Mouse (Mus musculus) midbrain, embryonic 14.5 days (tissue): Measurements from ENCODE around the gene Morc4. TPM values are rescaled to one million over a fixed set of nuclear protein-coding genes. Genes with fewer than 3 reads are reported as not detected.

Source experiments
- ATAC-seq: fragments of 200-750 bp; cut with Nextera tagmentation; 2 replicates; pipeline ENCODE4 v1.8.0; 2017; ENCODE audit warnings: moderate number of reproducible peaks, moderate library complexity; ENCODE audit not compliant: low FRiP score, low TSS enrichment
- DNase-seq: peaks from one replicate; pipeline ENCODE4 v3.0.0-alpha.2; 2015
- H3K27ac ChIP-seq: fragments of 300-500 bp; sonication (generic); replicated peaks from 2 replicates; pipeline ENCODE4 v1.5.1; 2014; ENCODE audit warnings: mild to moderate bottlenecking, low read depth, low read length, moderate library complexity
- H3K27me3 ChIP-seq: fragments of 300-500 bp; sonication (generic); 2 replicates; pipeline ENCODE4 v1.6.1; 2014; ENCODE audit warnings: low read length, control low read depth, mixed read lengths; ENCODE audit not compliant: control insufficient read depth, insufficient read depth
- H3K36me3 ChIP-seq: fragments of 300-500 bp; sonication (generic); 2 replicates; pipeline ENCODE4 v1.6.1; 2014; ENCODE audit warnings: low read length, control low read depth; ENCODE audit not compliant: control insufficient read depth, insufficient read depth
- H3K4me1 ChIP-seq: fragments of 300-500 bp; sonication (generic); 2 replicates; pipeline ENCODE4 v1.6.1; 2014; ENCODE audit warnings: mild to moderate bottlenecking, antibody characterized with exemption, low read length, control low read depth; ENCODE audit not compliant: control insufficient read depth, insufficient read depth
- H3K4me2 ChIP-seq: fragments of 300-500 bp; sonication (generic); 2 replicates; pipeline ENCODE4 v1.6.1; 2014; ENCODE audit warnings: mild to moderate bottlenecking, low read length, moderate library complexity
- H3K4me3 ChIP-seq: fragments of 300-500 bp; sonication (generic); replicated peaks from 2 replicates; pipeline ENCODE4 v1.5.1; 2014; ENCODE audit warnings: low read depth, low read length
- H3K9ac ChIP-seq: fragments of 300-500 bp; sonication (generic); replicated peaks from 2 replicates; pipeline ENCODE4 v1.6.1; 2014; ENCODE audit warnings: mild to moderate bottlenecking, low read length, moderate library complexity
- H3K9me3 ChIP-seq: fragments of 300-500 bp; sonication (generic); 2 replicates; pipeline ENCODE4 v1.6.1; 2016; ENCODE audit warnings: low read length, control low read depth, mixed read lengths; ENCODE audit not compliant: control insufficient read depth
- WGBS: fragments of 180-500 bp; shearing (Covaris S2); extraction: QIAGEN DNeasy Blood & Tissue Kit; methylation state at CpG from one replicate; pipeline ENCODE4 v1.1.7; 2014; 5-methylcytosine and 5-hydroxymethylcytosine counted together
- polyA plus RNA-seq: library from polyadenylated mRNA; unstranded; fragments of >200 nt; fragmentation: Nextera tagmentation; extraction: Ambion mirVana; gene quantifications from 2 replicates; pipeline ENCODE4 v1.2.1, GENCODE M21; 2014

Morc4 gene
- polyA plus RNA-seq, 1 experiment from 2014 or later: 4.2 TPM

- 76% methylated on average over 9 of the region's 9 CpGs for WGBS
- H3K9ac ChIP-seq: no peak overlapping the region
- no peak overlapping the region for H3K4me2 ChIP-seq
- ATAC-seq (no peak), DNase-seq (no peak)
- no peak overlapping the region for H3K27ac ChIP-seq
- H3K4me1 ChIP-seq: no peaks in the 10 kb centered on the region
- no peaks in the 10 kb centered on the region for H3K9me3 ChIP-seq
- no peaks in the 10 kb centered on the region for H3K27me3 ChIP-seq
- no peak overlapping the region for H3K4me3 ChIP-seq
- no peaks in the 10 kb centered on the region for H3K36me3 ChIP-seq
Observed at GRCm38 (mm10) chrX:139813299-139814002, 58.0 kb downstream of the Morc4 start.

GRCm38 (mm10) chrX:139812636-139813298, 58.7 kb downstream of the Morc4 start:
- Histone ChIP-seq H3K4me1 (no peaks in the 10 kb centered on the region), H3K27me3 (no peaks in the 10 kb centered on the region), H3K4me2 (no peak overlapping the region), H3K27ac (no peak overlapping the region), H3K9me3 (no peaks in the 10 kb centered on the region), H3K9ac (no peak overlapping the region), H3K36me3 (no peaks in the 10 kb centered on the region), H3K4me3 (no peak overlapping the region)
- 73% methylated on average over 3 of the region's 3 CpGs for WGBS
- ATAC-seq (no peak), DNase-seq (no peak)

GRCm38 (mm10) chrX:139808501-139808900, 63.0 kb downstream of the Morc4 start:
- no peak for ATAC-seq
- 84% methylated on average over 10 of the region's 10 CpGs for WGBS
- H3K36me3 ChIP-seq: no peaks in the 10 kb centered on the region
- H3K4me3 ChIP-seq: no peak overlapping the region
- no peak for DNase-seq
- no peaks in the 10 kb centered on the region for H3K4me1 ChIP-seq
- H3K9ac ChIP-seq: no peak overlapping the region
- no peaks in the 10 kb centered on the region for H3K9me3 ChIP-seq
- H3K4me2 ChIP-seq: no peak overlapping the region
- no peaks in the 10 kb centered on the region; the same call in none of the 2 replicates for H3K27me3 ChIP-seq
- H3K27ac ChIP-seq: no peak overlapping the region

- Histone ChIP-seq H3K27ac (no peak overlapping the region), H3K9me3 (no peaks in the 10 kb centered on the region), H3K4me1 (no peaks in the 10 kb centered on the region), H3K4me3 (no peak overlapping the region), H3K27me3 (no peaks in the 10 kb centered on the region; the same call in none of the 2 replicates), H3K9ac (no peak overlapping the region), H3K36me3 (no peaks in the 10 kb centered on the region), H3K4me2 (no peak overlapping the region)
- ATAC-seq: no peak
- 41% methylated on average over 4 of the region's 4 CpGs for WGBS
- peak; percentile 11 for DNase-seq
Observed at GRCm38 (mm10) chrX:139808085-139808484, 63.4 kb downstream of the Morc4 start.

- ATAC-seq: no peak
- H3K27ac ChIP-seq: no peak overlapping the region
- DNase-seq: no peak
- whole genome bisulfite sequencing: 90% methylated on average over 2 of the region's 2 CpGs
- no peaks in the 10 kb centered on the region for H3K9me3 ChIP-seq
- H3K9ac ChIP-seq: no peak overlapping the region
- H3K4me3 ChIP-seq: no peak overlapping the region
- no peaks in the 10 kb centered on the region for H3K4me1 ChIP-seq
- no peaks in the 10 kb centered on the region; the same call in none of the 2 replicates for H3K27me3 ChIP-seq
- no peak overlapping the region for H3K4me2 ChIP-seq
- H3K36me3 ChIP-seq: no peaks in the 10 kb centered on the region
Observed at GRCm38 (mm10) chrX:139807391-139807790, 64.1 kb downstream of the Morc4 start.

GRCm38 (mm10) chrX:139805918-139806317, 65.6 kb downstream of the Morc4 start:
- ATAC-seq (no peak), DNase-seq (no peak)
- H3K36me3 ChIP-seq: no peaks in the 10 kb centered on the region
- no peak overlapping the region for H3K4me3 ChIP-seq
- WGBS: 92% methylated on average over 4 of the region's 4 CpGs
- H3K4me1 ChIP-seq: no peaks in the 10 kb centered on the region
- no peak overlapping the region for H3K27ac ChIP-seq
- H3K9me3 ChIP-seq: no peaks in the 10 kb centered on the region
- no peak overlapping the region for H3K4me2 ChIP-seq
- no peak overlapping the region for H3K9ac ChIP-seq
- H3K27me3 ChIP-seq: no peaks in the 10 kb centered on the region; the same call in none of the 2 replicates

GRCm38 (mm10) chrX:139803028-139803427, 68.4 kb downstream of the Morc4 start:
- no peak for DNase-seq
- Histone ChIP-seq H3K36me3 (no peaks in the 10 kb centered on the region), H3K4me3 (no peak overlapping the region), H3K4me2 (no peak overlapping the region), H3K27ac (no peak overlapping the region), H3K4me1 (no peaks in the 10 kb centered on the region), H3K9me3 (no peaks in the 10 kb centered on the region), H3K27me3 (no peaks in the 10 kb centered on the region; the same call in none of the 2 replicates), H3K9ac (no peak overlapping the region)
- 50% methylated on average over 2 of the region's 2 CpGs for WGBS
- ATAC-seq: no peak

- no peak for DNase-seq
- Histone ChIP-seq H3K9me3 (no peaks in the 10 kb centered on the region), H3K4me3 (no peak within 1 kb of the TSS), H3K36me3 (no peaks in the 10 kb centered on the region), H3K27me3 (no peaks in the 10 kb centered on the region; the same call in 1 of the 2 replicates), H3K9ac (no peak within 1 kb of the TSS), H3K4me1 (no peaks in the 10 kb centered on the region), H3K4me2 (no peak within 1 kb of the TSS), H3K27ac (no peak within 1 kb of the TSS)
- 63% methylated on average over 8 of the region's 8 CpGs for WGBS
- no peak for ATAC-seq
Observed at GRCm38 (mm10) chrX:139800406-139800878, 71.0 kb downstream of the Morc4 start, which contains the start of gene Cldn2. Gene Cldn2, plus strand, starts transcription at chrX:139800828.
